Mouse (Mus musculus): ENCODE results near the gene Gm28308.

DNA sequence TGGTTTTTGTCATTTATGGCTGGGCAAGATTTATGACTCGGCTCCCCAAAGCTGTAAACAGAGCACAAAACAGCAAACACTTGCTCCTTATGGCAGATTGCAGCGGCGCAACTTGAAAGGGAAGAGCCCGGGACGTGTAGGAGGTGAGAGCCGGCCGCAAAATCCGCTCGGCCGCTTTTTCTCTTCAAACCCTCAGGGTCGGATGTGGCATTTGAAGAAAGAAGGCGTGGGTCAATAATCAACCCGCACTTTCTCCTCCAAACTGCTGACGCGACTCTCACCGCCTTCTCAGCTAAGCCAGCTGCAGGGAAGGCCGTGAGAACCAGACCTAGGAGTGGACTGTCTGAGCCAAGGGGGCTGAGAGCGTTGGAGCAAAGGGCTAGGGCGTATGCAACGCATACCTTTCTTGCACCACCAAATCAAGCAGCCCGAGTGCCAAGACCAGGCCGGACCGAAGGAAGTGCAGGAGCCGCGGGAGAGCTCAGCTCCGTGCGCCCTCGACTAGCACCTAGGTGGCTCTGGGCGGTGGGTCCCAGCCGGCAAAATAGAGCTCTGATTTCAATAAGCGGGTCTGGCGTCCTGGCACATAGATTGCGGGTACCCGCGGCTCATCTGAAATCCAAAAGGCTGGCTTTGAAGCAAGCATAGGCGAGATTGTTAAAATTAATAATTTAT is 35.9 kb downstream of the Gm28308 start, which contains the start of gene 5730596B20Rik:
- TF ChIP-seq TAL1 (IDR thresholded peaks at IDR 0.05; ENCODE audit: low read length) (no peak), GATA1 (IDR thresholded peaks at IDR 0.05; ENCODE audit: low read length) (no peak)
